Mouse (Mus musculus) spleen, postnatal 36 days (tissue): ENCODE data around the gene Fam24b.

Experiments
- DNase-seq, 2 experiments: peaks; one replicate each; pipeline ENCODE4 v3.0.0; 2022; ENCODE audit warnings: low spot score in 2 of 2, mixed read lengths in 1 of 2

Fam24b gene

DNA sequence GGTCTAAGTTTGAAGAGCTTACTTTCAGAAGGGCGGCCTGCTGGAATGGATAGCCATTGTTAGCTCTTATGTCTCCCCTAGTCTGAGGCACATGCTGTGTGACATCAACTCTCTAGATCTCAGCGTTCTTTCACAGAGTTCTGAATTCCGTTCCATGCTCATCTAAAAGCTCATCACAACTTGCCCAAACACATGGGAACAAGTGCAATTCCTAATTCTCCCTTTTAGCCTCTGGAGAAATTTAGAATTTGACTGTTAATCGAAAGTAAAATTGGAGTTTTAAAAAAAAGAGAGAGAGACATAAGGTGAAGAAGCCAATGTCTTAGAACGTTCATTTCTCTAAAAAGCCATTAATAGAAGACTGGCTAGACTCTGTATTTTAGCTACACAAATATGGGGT lies at the start of gene Fam24b:
Gene Fam24b (minus strand): TSS at position 101 of the 400 bp plus-strand sequence.
- DNase-seq = no peak

- DNase-seq = no peak
These were observed 42.8 kb upstream of the Fam24b start for GRCm38 (mm10) chr7:131371880-131372651.

DNA sequence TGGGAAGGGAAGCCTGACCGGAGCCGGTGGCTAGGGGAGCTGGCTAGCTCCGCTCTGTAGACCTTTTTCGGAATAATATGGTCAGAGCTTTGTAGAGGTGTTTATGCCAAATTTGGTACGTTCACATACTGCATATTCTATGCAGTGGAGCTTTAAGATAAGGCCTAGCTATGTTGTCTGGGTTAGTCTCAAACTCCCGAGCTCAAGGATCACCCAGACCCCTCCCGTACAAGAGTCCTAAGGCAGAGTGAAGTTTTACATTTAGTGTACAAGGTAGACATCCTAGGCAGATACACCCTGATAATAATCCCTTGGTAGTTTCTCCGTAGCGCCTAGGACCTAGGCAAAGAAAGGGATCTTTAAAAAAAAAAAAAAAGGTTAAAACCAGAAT lies 42.1 kb upstream of the Fam24b start:
- no peak for DNase-seq

- peak; percentile 85 to 86 for DNase-seq
These were observed 41.5 kb upstream of the Fam24b start, which contains the start of gene Pstk for GRCm38 (mm10) chr7:131370648-131371469. TSS of gene Pstk (plus strand) at chr7:131371141.

GRCm38 (mm10) chr7:131364131-131364530 lies 34.8 kb upstream of the Fam24b start:
- DNase-seq = no peak

DNA sequence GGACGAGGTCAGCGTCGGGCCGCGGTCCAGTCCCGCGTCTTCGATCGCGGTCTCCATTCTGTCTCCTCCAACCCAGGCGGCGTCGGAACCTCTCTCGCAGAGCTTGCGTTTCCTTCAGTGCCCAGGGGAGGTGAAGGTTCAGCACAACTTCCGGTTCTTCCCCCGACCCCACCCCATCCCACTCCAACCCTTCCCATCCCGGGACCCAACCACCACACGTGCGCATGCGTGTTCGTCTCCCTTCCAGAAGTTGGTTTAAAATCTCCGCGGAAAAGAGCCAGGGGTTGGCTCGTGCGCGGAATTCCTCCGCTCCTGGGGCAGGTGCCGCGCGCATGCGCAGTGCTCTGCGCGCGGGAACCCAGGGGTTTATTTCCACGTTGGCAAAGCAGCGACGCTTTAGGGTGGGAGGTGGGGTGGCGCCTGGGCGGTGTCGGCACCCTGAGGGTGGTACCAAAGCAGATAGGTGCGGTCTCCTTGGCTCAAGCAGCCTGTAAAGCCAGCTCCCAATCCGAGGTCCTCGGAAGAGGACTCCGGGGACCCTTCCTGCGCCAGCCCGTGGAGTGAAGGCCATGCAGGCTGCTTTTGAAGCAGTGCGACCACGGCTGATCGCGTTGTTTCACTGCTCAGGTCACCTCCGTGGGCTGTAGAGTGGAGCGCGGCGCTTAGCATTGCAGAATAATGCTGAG lies 33.4 kb upstream of the Fam24b start, which contains the start of gene 2310057M21Rik:
Gene 2310057M21Rik (minus strand): TSS at position 145 of the 686 bp plus-strand sequence.
- DNase-seq = peak; percentile 78 to 85

- DNase-seq = no peak
These were observed 32.9 kb upstream of the Fam24b start for GRCm38 (mm10) chr7:131362269-131362614.

DNA sequence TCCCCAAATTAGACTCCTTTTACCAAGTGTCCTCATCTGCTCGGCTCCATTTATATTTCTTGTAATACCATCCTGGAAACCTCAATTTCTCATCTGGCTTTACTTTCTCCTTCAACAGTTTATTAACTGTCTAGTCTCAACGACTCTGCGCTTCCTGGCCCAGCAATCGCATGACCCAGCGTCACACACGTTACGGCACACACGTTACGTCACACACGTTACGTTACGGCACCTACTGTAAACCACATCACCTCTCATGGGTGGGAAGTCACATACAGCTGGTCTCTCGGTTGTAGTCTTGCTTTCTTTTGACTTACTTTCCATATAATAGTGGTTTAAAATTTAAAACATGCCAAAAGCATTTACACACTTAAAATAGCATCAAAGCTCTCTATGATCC lies 26.8 kb upstream of the Fam24b start:
- DNase-seq = no peak

GRCm38 (mm10) chr7:131345856-131346541 lies 16.7 kb upstream of the Fam24b start:
- no peak for DNase-seq

GRCm38 (mm10) chr7:131337502-131338068 lies 8.3 kb upstream of the Fam24b start:
- no peak for DNase-seq

DNA sequence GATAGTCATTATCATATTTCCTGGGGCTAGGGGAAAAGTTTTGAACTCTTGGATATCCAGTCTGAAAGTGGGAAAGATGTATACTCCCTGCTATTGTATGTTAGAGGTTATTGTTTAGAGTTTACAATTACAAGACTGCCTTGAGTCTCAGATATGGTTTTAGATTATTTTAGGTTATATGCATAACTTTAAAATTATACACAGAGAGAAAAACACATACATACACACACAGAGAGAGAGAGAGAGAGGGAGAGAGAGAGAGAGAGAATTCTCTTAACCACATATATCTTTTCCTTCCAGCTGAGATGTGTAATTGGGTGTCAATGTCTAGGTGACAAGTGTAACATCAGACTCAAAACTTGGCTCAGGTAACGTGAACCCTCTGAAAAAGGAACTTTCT lies 4.2 kb upstream of the Fam24b start, which contains the start of gene Fam24a:
Gene Fam24a (plus strand): TSS at position 301 of the 400 bp plus-strand sequence.
- no peak for DNase-seq

- DNase-seq = no peak
These were observed 2.4 kb upstream of the Fam24b start for GRCm38 (mm10) chr7:131331688-131332087.

DNA sequence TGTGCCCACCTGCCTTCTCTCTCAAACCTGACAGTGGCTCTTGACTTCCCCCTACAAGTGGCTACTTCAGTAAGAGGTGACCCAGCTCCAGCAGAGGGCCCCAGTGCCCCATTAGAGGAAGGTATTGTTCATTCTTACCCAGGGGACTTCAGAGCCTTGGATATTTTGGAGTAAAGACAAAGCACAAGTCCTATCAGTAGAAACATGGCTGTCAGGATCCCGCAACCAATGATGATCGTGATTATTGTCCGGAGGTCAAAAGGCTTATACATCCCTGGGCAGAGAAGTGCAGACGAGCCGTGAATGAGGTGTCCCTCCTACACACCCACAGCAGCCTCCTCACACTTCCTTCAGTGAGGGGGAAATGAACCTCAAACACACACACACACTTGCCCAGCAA lies 2.3 kb downstream of the Fam24b start:
- DNase-seq = no peak

DNA sequence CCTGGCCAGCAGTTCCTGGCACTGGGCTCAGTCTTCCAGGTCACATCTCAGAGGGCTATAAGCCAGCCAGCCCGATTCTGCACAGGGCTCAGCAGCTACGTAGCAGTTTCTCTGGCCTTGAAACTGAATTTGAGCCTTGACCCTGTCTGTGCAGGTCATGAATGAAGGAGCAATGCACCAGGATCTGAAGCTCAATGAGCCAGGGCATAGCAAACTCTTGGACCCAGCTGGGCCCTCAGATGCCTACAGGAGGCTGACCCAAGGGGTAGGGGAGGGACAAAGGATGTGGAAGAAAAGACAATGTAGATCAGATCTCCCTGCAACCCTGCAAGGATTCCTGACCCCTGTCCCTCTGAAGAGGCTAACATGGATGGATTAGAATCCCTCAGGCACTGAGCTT lies 7.1 kb downstream of the Fam24b start, which contains the start of gene Cuzd1:
Gene Cuzd1 (minus strand): TSS at position 101 of the 400 bp plus-strand sequence.
- DNase-seq = no peak

DNA sequence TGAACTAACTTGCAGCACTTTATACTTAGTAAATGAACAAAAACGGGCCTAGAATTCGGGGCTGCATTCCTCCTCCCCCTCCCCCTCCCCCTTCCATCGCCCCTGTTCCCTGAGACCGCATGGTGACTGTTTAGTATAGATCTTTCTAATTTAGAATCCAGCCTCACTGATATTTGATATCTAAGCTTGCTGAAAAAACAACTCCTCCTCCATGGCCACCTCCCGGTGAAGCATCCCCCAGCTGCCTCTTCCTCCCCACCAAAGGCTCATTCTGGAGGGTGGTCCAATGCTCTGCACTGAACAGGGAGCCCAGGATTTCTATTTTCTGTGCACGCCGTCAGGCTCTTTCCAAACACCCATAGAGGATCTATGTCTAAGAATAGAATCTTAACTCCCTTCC lies 11.0 kb downstream of the Fam24b start:
- no peak for DNase-seq

- DNase-seq = no peak
These were observed 11.7 kb downstream of the Fam24b start for GRCm38 (mm10) chr7:131317587-131317986.

DNA sequence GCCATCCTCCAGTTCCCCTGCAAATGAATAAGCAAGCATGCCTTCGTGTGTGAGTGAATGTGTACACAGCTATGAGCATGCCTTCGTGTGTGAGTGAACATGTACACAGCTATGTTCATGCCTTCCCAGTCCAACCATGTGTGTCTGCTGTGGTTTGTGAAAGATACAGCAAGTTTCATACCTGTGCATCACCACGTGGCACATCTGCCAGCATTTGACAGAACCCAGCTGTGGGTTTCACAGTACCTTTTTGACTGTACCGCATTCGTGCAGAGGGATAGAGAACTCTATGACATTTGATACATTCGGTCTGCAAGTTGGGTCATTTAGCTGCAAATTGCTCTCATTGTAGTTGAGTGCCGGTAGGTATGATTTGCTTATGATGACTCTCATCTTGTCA lies 14.8 kb downstream of the Fam24b start:
- no peak for DNase-seq

- no peak for DNase-seq
These were observed 22.6 kb downstream of the Fam24b start for GRCm38 (mm10) chr7:131306733-131307132.

DNA sequence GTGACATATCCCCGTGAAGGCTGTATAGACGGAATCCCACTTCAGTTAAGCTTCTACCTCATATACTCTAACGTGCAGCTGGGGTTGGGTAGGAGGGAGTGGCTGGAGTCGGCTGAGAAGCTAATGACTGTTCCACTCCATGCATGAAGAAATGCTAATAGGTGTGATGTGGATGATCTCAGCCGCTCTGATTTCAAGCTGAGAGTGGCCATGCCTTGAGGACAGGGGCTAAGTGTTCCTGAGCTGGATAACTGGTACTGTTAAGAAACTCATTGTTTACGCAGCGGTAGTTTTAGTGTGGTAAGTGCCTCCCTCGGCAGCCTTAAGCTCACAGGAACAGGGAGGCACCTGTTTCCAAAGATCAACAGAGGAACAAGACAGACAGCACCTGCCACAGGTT lies 26.0 kb downstream of the Fam24b start:
- no peak for DNase-seq

DNA sequence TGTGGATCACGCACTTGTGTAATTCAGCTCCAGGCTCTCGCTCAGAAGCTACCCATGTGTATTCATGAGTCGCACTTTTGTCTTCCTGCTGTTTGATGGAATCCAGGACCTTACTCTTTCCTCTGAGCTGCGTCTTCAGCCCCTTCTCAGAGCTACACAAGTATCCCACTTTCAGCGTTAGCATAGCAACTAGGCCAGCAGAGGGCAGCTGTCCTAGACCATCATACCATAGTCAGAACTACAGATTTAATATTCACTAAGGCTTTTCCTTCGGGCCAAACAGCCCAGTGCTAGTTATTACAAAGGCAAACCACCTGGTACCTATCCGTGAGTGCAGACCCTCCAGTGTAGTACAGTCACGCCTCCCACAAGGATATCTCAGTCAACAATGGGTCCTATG lies 32.2 kb downstream of the Fam24b start:
- no peak for DNase-seq
